Mouse (Mus musculus): ENCODE results near the gene Dscam. TPM values are rescaled to one million over a fixed set of nuclear protein-coding genes. Genes with fewer than 3 reads are reported as not detected.

Gene Dscam
- polyA plus RNA-seq, 1 experiment = under 0.01 TPM

GRCm38 (mm10) chr16:96857571-96857970, 313.0 kb downstream of the Dscam start:
- no peaks in the 10 kb centered on the region for H3K36me3 ChIP-seq (ENCODE audit: control insufficient read depth, insufficient read depth)
- no peak overlapping the region for H3ac ChIP-seq (ENCODE audit: control insufficient read depth, insufficient read length)
- H3K79me2 ChIP-seq (ENCODE audit: control insufficient read depth, insufficient read depth) = no peaks in the 10 kb centered on the region
- peak; percentile 65 for TF ChIP-seq USF1 (IDR thresholded peaks at IDR 0.05; ENCODE audit: low read depth)
- no peak for TF ChIP-seq E2F4 (IDR thresholded peaks at IDR 0.05; ENCODE audit: insufficient read depth)
- no peak for TF ChIP-seq CEBPB (IDR thresholded peaks at IDR 0.05; ENCODE audit: insufficient read depth, poor library complexity, severe bottlenecking)
- H3K4me3 ChIP-seq = no peak overlapping the region
- H3K4me2 ChIP-seq (ENCODE audit: low read depth) = no peak overlapping the region
- no peaks in the 10 kb centered on the region for H3K27me3 ChIP-seq (ENCODE audit: control insufficient read depth, insufficient read depth, insufficient read length)

DNA sequence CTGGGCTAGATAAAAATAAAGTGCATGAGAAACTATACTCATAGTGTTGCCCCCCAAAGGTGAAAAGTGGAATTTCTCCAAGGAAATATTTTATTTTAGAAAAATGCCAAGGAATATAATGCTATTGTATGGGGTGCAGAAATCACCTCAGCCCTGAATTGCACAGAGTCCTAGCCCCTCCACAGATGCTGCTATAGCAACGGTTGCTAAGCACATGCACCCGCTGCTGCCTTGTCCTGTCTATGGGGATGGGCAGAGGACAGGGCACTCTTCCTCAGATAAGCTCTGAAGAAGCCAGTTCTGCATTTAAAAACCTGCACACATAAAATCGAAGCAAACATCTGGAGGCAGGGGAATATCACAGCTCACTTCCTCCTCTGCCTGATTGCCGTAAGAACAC, 315.5 kb downstream of the Dscam start:
- H3K4me3 ChIP-seq = no peak overlapping the region
- no peak overlapping the region for H3ac ChIP-seq (ENCODE audit: control insufficient read depth, insufficient read length)
- H3K79me2 ChIP-seq (ENCODE audit: control insufficient read depth, insufficient read depth) = no peaks in the 10 kb centered on the region
- no peak overlapping the region for H3K4me2 ChIP-seq (ENCODE audit: low read depth)
- TF ChIP-seq TCF12 (IDR thresholded peaks at IDR 0.05; ENCODE audit: insufficient read depth, poor library complexity, severe bottlenecking) (no peak), REST (IDR thresholded peaks at IDR 0.05; ENCODE audit: insufficient read depth, insufficient read length) (no peak), POLR2AphosphoS2 (IDR thresholded peaks at IDR 0.05; ENCODE audit: insufficient read length, low read depth) (no peak), CEBPB (IDR thresholded peaks at IDR 0.05; ENCODE audit: insufficient read depth, poor library complexity, severe bottlenecking) (no peak), MYOG (IDR thresholded peaks at IDR 0.05; ENCODE audit: control insufficient read depth in 1 of 3, insufficient read depth in 1 of 3, insufficient read length in 2 of 3, low read depth in 2 of 3) (no peak), TCF3 (IDR thresholded peaks at IDR 0.05; ENCODE audit: insufficient read length, low read depth) (no peak), POLR2A (IDR thresholded peaks at IDR 0.05; ENCODE audit: insufficient read length, low read depth) (no peak), SRF (IDR thresholded peaks at IDR 0.05; ENCODE audit: control insufficient read depth, insufficient read length, low read depth) (no peak), USF1 (IDR thresholded peaks at IDR 0.05; ENCODE audit: low read depth) (no peak), MAX (IDR thresholded peaks at IDR 0.05; ENCODE audit: low read depth) (no peak), MYOD1 (IDR thresholded peaks at IDR 0.05; ENCODE audit: control insufficient read depth in 1 of 3, insufficient read length in 2 of 3, low read depth in 2 of 3) (no peak), E2F4 (IDR thresholded peaks at IDR 0.05; ENCODE audit: insufficient read depth) (no peak)
- no peaks in the 10 kb centered on the region for H3K36me3 ChIP-seq (ENCODE audit: control insufficient read depth, insufficient read depth)
- no peaks in the 10 kb centered on the region for H3K27me3 ChIP-seq (ENCODE audit: control insufficient read depth, insufficient read depth, insufficient read length)

- Histone ChIP-seq H3K36me3 (ENCODE audit: control insufficient read depth, insufficient read depth) (no peaks in the 10 kb centered on the region), H3K79me2 (ENCODE audit: control insufficient read depth, insufficient read depth) (no peaks in the 10 kb centered on the region), H3K27me3 (ENCODE audit: control insufficient read depth, insufficient read depth, insufficient read length) (no peaks in the 10 kb centered on the region), H3ac (ENCODE audit: control insufficient read depth, insufficient read length) (no peak overlapping the region), H3K4me3 (no peak overlapping the region), H3K4me2 (ENCODE audit: low read depth) (no peak overlapping the region)
- TF ChIP-seq MYOD1 (IDR thresholded peaks at IDR 0.05; ENCODE audit: control insufficient read depth in 1 of 3, insufficient read length in 2 of 3, low read depth in 2 of 3) = no peak
- no peak for TF ChIP-seq POLR2A (IDR thresholded peaks at IDR 0.05; ENCODE audit: insufficient read length, low read depth)
- no peak for TF ChIP-seq REST (IDR thresholded peaks at IDR 0.05; ENCODE audit: insufficient read depth, insufficient read length)
- TF ChIP-seq MAX (IDR thresholded peaks at IDR 0.05; ENCODE audit: low read depth) = no peak
- no peak for TF ChIP-seq E2F4 (IDR thresholded peaks at IDR 0.05; ENCODE audit: insufficient read depth)
- TF ChIP-seq MYOG (IDR thresholded peaks at IDR 0.05; ENCODE audit: control insufficient read depth in 1 of 3, insufficient read depth in 1 of 3, insufficient read length in 2 of 3, low read depth in 2 of 3) = no peak
- no peak for TF ChIP-seq USF1 (IDR thresholded peaks at IDR 0.05; ENCODE audit: low read depth)
- no peak for TF ChIP-seq TCF3 (IDR thresholded peaks at IDR 0.05; ENCODE audit: insufficient read length, low read depth)
- no peak for TF ChIP-seq TCF12 (IDR thresholded peaks at IDR 0.05; ENCODE audit: insufficient read depth, poor library complexity, severe bottlenecking)
- TF ChIP-seq CEBPB (IDR thresholded peaks at IDR 0.05; ENCODE audit: insufficient read depth, poor library complexity, severe bottlenecking) = no peak
- TF ChIP-seq POLR2AphosphoS2 (IDR thresholded peaks at IDR 0.05; ENCODE audit: insufficient read length, low read depth) = no peak
- TF ChIP-seq SRF (IDR thresholded peaks at IDR 0.05; ENCODE audit: control insufficient read depth, insufficient read length, low read depth) = no peak
Observed at GRCm38 (mm10) chr16:96852383-96852782, 318.2 kb downstream of the Dscam start.

DNA sequence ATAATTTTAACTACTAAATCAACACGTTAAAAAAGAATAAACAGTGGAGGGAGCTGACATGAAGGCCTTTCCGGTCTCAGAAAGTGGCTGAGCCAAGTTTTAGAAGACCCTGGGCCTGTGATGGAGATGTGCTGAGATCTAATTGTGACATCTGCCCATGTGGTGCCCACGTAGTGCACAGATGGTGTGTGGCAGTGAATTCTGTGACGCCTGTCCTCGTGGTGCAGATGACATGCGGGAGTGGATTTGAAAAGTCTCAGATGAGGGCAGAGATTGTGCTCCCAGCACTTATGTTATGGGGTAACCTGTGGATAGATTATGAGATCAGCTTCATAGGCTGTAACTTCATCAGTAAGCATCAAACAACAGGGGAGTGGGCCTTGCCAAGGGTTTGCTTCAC, 321.6 kb downstream of the Dscam start:
- TF ChIP-seq TCF3 (IDR thresholded peaks at IDR 0.05; ENCODE audit: insufficient read length, low read depth) (no peak), TCF12 (IDR thresholded peaks at IDR 0.05; ENCODE audit: insufficient read depth, poor library complexity, severe bottlenecking) (no peak)

DNA sequence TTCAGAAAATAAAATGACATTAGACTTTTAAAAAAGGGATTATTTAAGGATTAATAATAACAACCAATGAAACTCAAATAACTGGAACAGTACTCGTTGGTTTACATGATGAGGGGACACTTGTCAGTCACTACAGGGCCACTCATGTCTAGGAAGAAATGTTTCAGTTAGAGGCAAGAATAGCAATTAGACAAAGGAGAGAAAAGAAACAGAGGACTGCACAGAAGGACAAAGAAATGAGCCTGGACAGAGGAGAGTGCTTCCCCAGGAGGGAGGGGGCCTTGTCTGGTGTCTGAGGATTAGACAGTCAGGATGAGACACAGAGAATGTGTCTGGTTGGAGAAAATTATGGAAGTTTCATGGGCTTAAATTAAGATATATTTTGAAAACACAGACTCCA, 324.0 kb downstream of the Dscam start:
- TF ChIP-seq POLR2A (IDR thresholded peaks at IDR 0.05; ENCODE audit: insufficient read length, low read depth) (no peak), E2F4 (IDR thresholded peaks at IDR 0.05; ENCODE audit: insufficient read depth) (no peak), MAX (IDR thresholded peaks at IDR 0.05; ENCODE audit: low read depth) (no peak), USF1 (IDR thresholded peaks at IDR 0.05; ENCODE audit: low read depth) (no peak)
- Histone ChIP-seq H3ac (ENCODE audit: control insufficient read depth, insufficient read length) (no peak overlapping the region), H3K36me3 (ENCODE audit: control insufficient read depth, insufficient read depth) (no peaks in the 10 kb centered on the region), H3K4me3 (no peak overlapping the region), H3K4me2 (ENCODE audit: low read depth) (no peak overlapping the region), H3K27me3 (ENCODE audit: control insufficient read depth, insufficient read depth, insufficient read length) (no peaks in the 10 kb centered on the region), H3K79me2 (ENCODE audit: control insufficient read depth, insufficient read depth) (no peaks in the 10 kb centered on the region)

More for the DNA sequence above, 321.6 kb downstream of the Dscam start:
- Histone ChIP-seq H3K4me3 (no peak overlapping the region), H3K36me3 (ENCODE audit: control insufficient read depth, insufficient read depth) (no peaks in the 10 kb centered on the region), H3K27me3 (ENCODE audit: control insufficient read depth, insufficient read depth, insufficient read length) (no peaks in the 10 kb centered on the region), H3K79me2 (ENCODE audit: control insufficient read depth, insufficient read depth) (no peaks in the 10 kb centered on the region), H3ac (ENCODE audit: control insufficient read depth, insufficient read length) (no peak overlapping the region), H3K4me2 (ENCODE audit: low read depth) (no peak overlapping the region)

Data from myocyte (in vitro differentiated cells).